Mouse (Mus musculus): ENCODE measurements around the gene Fam43b. TPM values are rescaled to one million over a fixed set of nuclear protein-coding genes. Genes with fewer than 3 reads are reported as not detected.

The Fam43b gene
- total RNA-seq, 2 experiments from 2014 or later, result 28.7 to 31.0 TPM

GRCm38 (mm10) chr4:138353438-138354171 is 42.7 kb downstream of the Fam43b start:
- DNase-seq (ENCODE audit: extremely low spot score in 1 of 2, low spot score in 1 of 2), result no peak

- no peak for DNase-seq (ENCODE audit: extremely low spot score in 1 of 2, low spot score in 1 of 2)
Measured at GRCm38 (mm10) chr4:138352692-138353091, 43.6 kb downstream of the Fam43b start.

GRCm38 (mm10) chr4:138351821-138352220 is 44.5 kb downstream of the Fam43b start:
- DNase-seq (ENCODE audit: extremely low spot score in 1 of 2, low spot score in 1 of 2), result no peak

- DNase-seq (ENCODE audit: extremely low spot score in 1 of 2, low spot score in 1 of 2), result no peak
Measured at GRCm38 (mm10) chr4:138348716-138349115, 47.6 kb downstream of the Fam43b start.

- DNase-seq (ENCODE audit: extremely low spot score in 1 of 2, low spot score in 1 of 2), result no peak
Measured at GRCm38 (mm10) chr4:138347280-138347679, 49.0 kb downstream of the Fam43b start.

- DNase-seq (ENCODE audit: extremely low spot score in 1 of 2, low spot score in 1 of 2), result no peak
Measured at GRCm38 (mm10) chr4:138344891-138345545, 51.3 kb downstream of the Fam43b start.

Other genes starting within 250 kb of the Fam43b start
- gene Hp1bp3, start 180.2 kb downstream of the Fam43b start, total RNA-seq (2021), result 100 to 1,000 TPM; 167 to 170 TPM
- gene Sh2d5, start 146.1 kb downstream of the Fam43b start, total RNA-seq (2021), result 10 to 100 TPM; 46.8 to 47.1 TPM
- gene Kif17, start 146.1 kb downstream of the Fam43b start, total RNA-seq (2021), result 10 to 100 TPM; 19.0 to 19.8 TPM
- gene Ddost, start 91.8 kb downstream of the Fam43b start, total RNA-seq (2021), result 100 to 1,000 TPM in 1 of 2 experiments, 10 to 100 TPM in 1; 92.3 to 104 TPM
- 100 to 1,000 TPM; 222 to 256 TPM for gene Pink1, start 70.2 kb downstream of the Fam43b start, total RNA-seq (2021)
- gene Cda, start 28.5 kb downstream of the Fam43b start, total RNA-seq (2021), result 1 to 10 TPM; 1.9 to 3.1 TPM
- 10 to 100 TPM; 57.7 to 57.8 TPM for gene Mul1, start 38.1 kb upstream of the Fam43b start, total RNA-seq (2021)
- gene Camk2n1, start 57.8 kb upstream of the Fam43b start, total RNA-seq (2021), result 100 to 1,000 TPM; 348 to 359 TPM
- gene Vwa5b1, start 239.4 kb upstream of the Fam43b start, total RNA-seq (2021), result 1 to 10 TPM; 1.0 TPM

All from layer of hippocampus, postnatal 25 days (tissue).